Mouse (Mus musculus): Measurements from ENCODE around the gene Gm20604. TPM values are rescaled to one million over a fixed set of nuclear protein-coding genes. Genes with fewer than 3 reads are reported as not detected.

Gm20604 gene
- polyA plus RNA-seq, 1 experiment from 2014 or later, result 34.1 TPM

DNA sequence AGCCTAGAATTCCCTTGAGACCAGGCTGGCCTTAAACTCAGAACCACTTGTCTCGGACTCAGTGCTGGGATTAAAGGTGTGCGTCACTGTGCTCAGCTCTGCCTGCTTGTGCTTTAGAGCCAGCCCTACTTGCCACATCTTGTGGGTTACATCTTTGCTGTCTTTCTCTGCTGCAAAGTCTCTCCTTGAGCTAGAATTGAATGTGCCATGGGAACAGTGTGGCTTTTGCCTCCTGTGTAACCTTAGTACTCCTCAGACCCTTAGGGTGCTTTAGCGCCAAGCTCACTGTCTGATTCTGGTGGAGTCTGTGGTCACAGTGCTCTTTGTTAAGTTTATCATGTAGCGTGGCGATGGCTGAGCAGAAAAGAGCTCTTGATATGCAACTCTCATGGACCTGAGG, 14.2 kb upstream of the Gm20604 start:
- Histone ChIP-seq H3K4me2 (replicated peaks; ENCODE audit: low read depth, low read length) (no peak overlapping the region), H3K9ac (ENCODE audit: low read depth, low read length) (no peak overlapping the region), H3K27ac (ENCODE audit: low read depth, low read length) (no peak overlapping the region), H3K4me1 (replicated peaks; ENCODE audit: control insufficient read depth, insufficient read depth, low read length) (no peaks in the 10 kb centered on the region), H3K9me3 (ENCODE audit: control insufficient read depth, low read length) (no peaks in the 10 kb centered on the region), H3K4me3 (ENCODE audit: low read depth, low read length) (no peak overlapping the region), H3K36me3 (ENCODE audit: control insufficient read depth, insufficient read depth, low read length) (peaks cover 14% of the 10 kb centered on the region), H3K27me3 (ENCODE audit: control insufficient read depth, insufficient read depth, low read length) (no peaks in the 10 kb centered on the region)
- 95% methylated on average over 5 of the region's 5 CpGs for WGBS
- ATAC-seq (ENCODE audit: low FRiP score) (no peak), DNase-seq (ENCODE audit: low spot score) (no peak)

- Histone ChIP-seq H3K4me2 (replicated peaks; ENCODE audit: low read depth, low read length) (no peak overlapping the region), H3K9ac (ENCODE audit: low read depth, low read length) (no peak overlapping the region), H3K4me1 (replicated peaks; ENCODE audit: control insufficient read depth, insufficient read depth, low read length) (no peaks in the 10 kb centered on the region), H3K4me3 (ENCODE audit: low read depth, low read length) (no peak overlapping the region), H3K27ac (ENCODE audit: low read depth, low read length) (no peak overlapping the region), H3K9me3 (ENCODE audit: control insufficient read depth, low read length) (no peaks in the 10 kb centered on the region), H3K27me3 (ENCODE audit: control insufficient read depth, insufficient read depth, low read length) (no peaks in the 10 kb centered on the region), H3K36me3 (ENCODE audit: control insufficient read depth, insufficient read depth, low read length) (peaks cover 14% of the 10 kb centered on the region)
- ATAC-seq (ENCODE audit: low FRiP score) (no peak), DNase-seq (ENCODE audit: low spot score) (no peak)
- WGBS, result 96% methylated on average over 8 of the region's 8 CpGs
Measured at GRCm38 (mm10) chr12:102771601-102772000, 13.1 kb upstream of the Gm20604 start.

- H3K4me2 ChIP-seq (replicated peaks; ENCODE audit: low read depth, low read length), result no peak overlapping the region
- no peaks in the 10 kb centered on the region for H3K4me1 ChIP-seq (replicated peaks; ENCODE audit: control insufficient read depth, insufficient read depth, low read length)
- ATAC-seq (ENCODE audit: low FRiP score), result no peak
- DNase-seq (ENCODE audit: low spot score), result no peak
- H3K36me3 ChIP-seq (ENCODE audit: control insufficient read depth, insufficient read depth, low read length), result peaks cover 12% of the 10 kb centered on the region
- H3K27ac ChIP-seq (ENCODE audit: low read depth, low read length), result no peak overlapping the region
- H3K9me3 ChIP-seq (ENCODE audit: control insufficient read depth, low read length), result no peaks in the 10 kb centered on the region
- no peak overlapping the region for H3K4me3 ChIP-seq (ENCODE audit: low read depth, low read length)
- H3K9ac ChIP-seq (ENCODE audit: low read depth, low read length), result no peak overlapping the region
- H3K27me3 ChIP-seq (ENCODE audit: control insufficient read depth, insufficient read depth, low read length), result no peaks in the 10 kb centered on the region
- 94% methylated on average over 4 of the region's 4 CpGs for WGBS
Measured at GRCm38 (mm10) chr12:102769000-102769399, 10.5 kb upstream of the Gm20604 start.

DNA sequence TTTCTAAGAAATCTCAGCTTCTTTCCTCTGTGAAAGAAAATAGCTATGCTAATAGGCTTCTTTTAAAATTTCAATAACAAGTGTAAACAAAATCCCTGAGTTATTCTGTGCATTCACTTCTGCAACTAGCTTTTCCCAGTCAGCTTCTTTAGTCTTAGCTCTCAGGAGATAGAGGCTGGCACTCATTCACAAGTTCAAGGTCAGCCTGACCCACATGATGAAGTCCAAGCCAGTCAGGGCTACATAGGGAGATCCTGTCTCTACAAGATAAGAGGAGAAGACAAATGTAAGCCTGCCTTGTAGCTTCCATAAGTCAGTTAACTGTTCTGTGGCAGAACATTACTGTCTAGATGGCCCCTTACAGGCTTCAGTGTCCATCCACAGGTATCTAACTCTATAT, 5.2 kb upstream of the Gm20604 start:
- H3K9me3 ChIP-seq (ENCODE audit: control insufficient read depth, low read length), result no peaks in the 10 kb centered on the region
- H3K27ac ChIP-seq (ENCODE audit: low read depth, low read length), result no peak overlapping the region
- peaks cover 5% of the 10 kb centered on the region for H3K36me3 ChIP-seq (ENCODE audit: control insufficient read depth, insufficient read depth, low read length)
- H3K4me2 ChIP-seq (replicated peaks; ENCODE audit: low read depth, low read length), result no peak overlapping the region
- no peak overlapping the region for H3K4me3 ChIP-seq (ENCODE audit: low read depth, low read length)
- no peaks in the 10 kb centered on the region for H3K27me3 ChIP-seq (ENCODE audit: control insufficient read depth, insufficient read depth, low read length)
- DNase-seq (ENCODE audit: low spot score) (no peak), ATAC-seq (ENCODE audit: low FRiP score) (no peak)
- H3K4me1 ChIP-seq (replicated peaks; ENCODE audit: control insufficient read depth, insufficient read depth, low read length), result peaks cover 2% of the 10 kb centered on the region
- no peak overlapping the region for H3K9ac ChIP-seq (ENCODE audit: low read depth, low read length)

DNA sequence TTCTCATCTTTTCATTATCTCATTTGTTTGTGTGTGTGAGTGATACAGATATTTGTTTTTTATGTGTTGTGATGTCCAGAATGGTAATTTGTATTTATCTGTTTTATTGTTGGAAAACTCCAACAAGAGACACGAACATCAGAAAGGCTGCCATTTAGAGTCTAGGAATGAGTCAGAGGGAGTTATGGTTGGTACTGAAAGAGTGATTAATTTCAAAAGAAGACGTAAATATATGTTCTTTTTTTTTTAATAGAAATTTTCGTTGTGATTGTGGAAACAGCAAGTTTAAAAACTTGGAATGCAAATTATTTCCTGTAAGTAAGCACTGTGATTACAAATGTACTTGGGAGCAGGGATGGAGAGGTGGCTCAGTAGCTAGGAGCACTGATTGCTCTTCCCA, 3.2 kb upstream of the Gm20604 start:
- peaks cover 6% of the 10 kb centered on the region for H3K4me1 ChIP-seq (replicated peaks; ENCODE audit: control insufficient read depth, insufficient read depth, low read length)
- no peak overlapping the region for H3K4me2 ChIP-seq (replicated peaks; ENCODE audit: low read depth, low read length)
- H3K9ac ChIP-seq (ENCODE audit: low read depth, low read length), result no peak overlapping the region
- no peaks in the 10 kb centered on the region for H3K27me3 ChIP-seq (ENCODE audit: control insufficient read depth, insufficient read depth, low read length)
- no peak overlapping the region for H3K4me3 ChIP-seq (ENCODE audit: low read depth, low read length)
- no peaks in the 10 kb centered on the region; the same call in 1 of the 2 replicates for H3K36me3 ChIP-seq (ENCODE audit: control insufficient read depth, insufficient read depth, low read length)
- no peak overlapping the region for H3K27ac ChIP-seq (ENCODE audit: low read depth, low read length)
- DNase-seq (ENCODE audit: low spot score), result no peak
- 91% methylated on average over 3 of the region's 3 CpGs for WGBS
- ATAC-seq (ENCODE audit: low FRiP score), result no peak
- no peaks in the 10 kb centered on the region for H3K9me3 ChIP-seq (ENCODE audit: control insufficient read depth, low read length)

DNA sequence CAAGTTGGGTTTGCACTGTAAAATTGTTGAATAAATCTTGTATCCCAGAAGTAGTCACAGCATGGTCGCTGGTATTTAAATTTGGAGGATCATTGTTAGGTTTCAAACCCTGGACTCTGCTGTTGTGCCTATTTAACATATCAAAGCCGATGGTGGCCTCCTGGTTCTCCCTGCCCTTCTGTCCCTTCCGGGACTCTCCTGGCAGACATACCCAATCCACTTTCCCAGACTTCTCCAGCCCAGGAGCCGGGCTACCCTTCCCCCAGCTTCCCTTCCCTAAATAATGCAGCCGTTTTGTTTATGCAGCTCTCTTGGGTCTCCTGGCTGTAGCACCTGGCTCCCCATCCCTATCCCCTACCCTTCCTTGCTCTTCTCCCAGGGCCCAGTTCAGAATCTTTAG, 464 bp upstream of the Gm20604 start:
- Histone ChIP-seq H3K4me1 (replicated peaks; ENCODE audit: control insufficient read depth, insufficient read depth, low read length) (peaks cover 6% of the 10 kb centered on the region), H3K36me3 (ENCODE audit: control insufficient read depth, insufficient read depth, low read length) (no peaks in the 10 kb centered on the region; the same call in 1 of the 2 replicates), H3K27me3 (ENCODE audit: control insufficient read depth, insufficient read depth, low read length) (no peaks in the 10 kb centered on the region), H3K9ac (ENCODE audit: low read depth, low read length) (peak overlapping the region; percentile 85), H3K4me2 (replicated peaks; ENCODE audit: low read depth, low read length) (peak overlapping the region; percentile 85), H3K9me3 (ENCODE audit: control insufficient read depth, low read length) (no peaks in the 10 kb centered on the region), H3K27ac (ENCODE audit: low read depth, low read length) (no peak overlapping the region), H3K4me3 (ENCODE audit: low read depth, low read length) (peak overlapping the region; percentile 61)
- WGBS, result 0% methylated on average over 5 of the region's 5 CpGs
- DNase-seq (ENCODE audit: low spot score) (peak; percentile 17), ATAC-seq (ENCODE audit: low FRiP score) (no peak)

DNA sequence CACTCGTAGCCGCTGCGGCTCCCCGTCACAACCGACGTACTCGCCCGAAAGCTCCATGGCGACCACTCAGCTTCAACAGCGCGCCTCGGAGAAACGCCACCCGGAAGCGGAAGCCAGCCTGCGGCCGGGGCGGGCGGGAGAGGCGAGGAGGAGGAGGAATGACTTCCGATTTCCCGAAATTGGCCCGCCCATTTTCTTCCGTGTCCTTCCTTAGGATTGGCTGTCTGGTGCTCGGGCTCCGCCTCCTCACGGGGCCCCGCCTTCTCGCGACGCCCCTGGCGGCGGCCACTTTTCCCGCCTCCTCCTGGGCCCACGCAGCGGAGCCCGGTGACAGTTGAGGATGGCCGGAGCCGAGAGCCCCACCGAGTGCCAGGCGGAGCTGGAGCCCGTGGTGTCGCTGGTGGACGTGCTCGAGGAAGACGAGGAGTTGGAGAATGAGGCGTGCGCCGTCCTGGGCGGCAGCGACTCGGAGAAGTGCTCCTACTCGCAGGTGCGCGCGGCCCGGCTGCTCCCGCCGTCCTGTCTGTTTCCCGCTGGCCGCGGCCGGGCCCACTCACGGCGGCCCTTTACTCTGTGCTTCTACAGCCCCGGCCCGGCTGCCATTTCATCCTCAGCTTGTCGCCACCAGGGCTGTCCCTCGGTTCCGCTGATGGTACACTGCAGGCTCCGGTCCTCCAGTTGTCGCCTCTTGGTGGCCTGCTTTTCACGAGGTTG, 626 bp downstream of the Gm20604 start, which contains the start of the genes Gm28051, Gon7 and Ubr7:
Gene Gm28051, minus strand, starts transcription at position 77 of the 714 bp plus-strand sequence.
Gene Gon7, minus strand, starts transcription at position 115 of the 714 bp plus-strand sequence.
Gene Ubr7, plus strand, starts transcription at position 279 of the 714 bp plus-strand sequence.
- Histone ChIP-seq H3K27me3 (ENCODE audit: control insufficient read depth, insufficient read depth, low read length) (no peaks in the 10 kb centered on the region), H3K9ac (ENCODE audit: low read depth, low read length) (peak within 1 kb of the TSS; percentile 85), H3K4me2 (replicated peaks; ENCODE audit: low read depth, low read length) (peak within 1 kb of the TSS; percentile 85), H3K4me1 (replicated peaks; ENCODE audit: control insufficient read depth, insufficient read depth, low read length) (peaks cover 6% of the 10 kb centered on the region), H3K4me3 (ENCODE audit: low read depth, low read length) (peak within 1 kb of the TSS; percentile 61), H3K27ac (ENCODE audit: low read depth, low read length) (peak within 1 kb of the TSS; percentile 74), H3K9me3 (ENCODE audit: control insufficient read depth, low read length) (no peaks in the 10 kb centered on the region), H3K36me3 (ENCODE audit: control insufficient read depth, insufficient read depth, low read length) (no peaks in the 10 kb centered on the region; the same call in 1 of the 2 replicates)
- DNase-seq (ENCODE audit: low spot score) (peak; percentile 97), ATAC-seq (ENCODE audit: low FRiP score) (peak; percentile 95)
- under 1% methylated on average over 73 of the region's 73 CpGs for WGBS

DNA sequence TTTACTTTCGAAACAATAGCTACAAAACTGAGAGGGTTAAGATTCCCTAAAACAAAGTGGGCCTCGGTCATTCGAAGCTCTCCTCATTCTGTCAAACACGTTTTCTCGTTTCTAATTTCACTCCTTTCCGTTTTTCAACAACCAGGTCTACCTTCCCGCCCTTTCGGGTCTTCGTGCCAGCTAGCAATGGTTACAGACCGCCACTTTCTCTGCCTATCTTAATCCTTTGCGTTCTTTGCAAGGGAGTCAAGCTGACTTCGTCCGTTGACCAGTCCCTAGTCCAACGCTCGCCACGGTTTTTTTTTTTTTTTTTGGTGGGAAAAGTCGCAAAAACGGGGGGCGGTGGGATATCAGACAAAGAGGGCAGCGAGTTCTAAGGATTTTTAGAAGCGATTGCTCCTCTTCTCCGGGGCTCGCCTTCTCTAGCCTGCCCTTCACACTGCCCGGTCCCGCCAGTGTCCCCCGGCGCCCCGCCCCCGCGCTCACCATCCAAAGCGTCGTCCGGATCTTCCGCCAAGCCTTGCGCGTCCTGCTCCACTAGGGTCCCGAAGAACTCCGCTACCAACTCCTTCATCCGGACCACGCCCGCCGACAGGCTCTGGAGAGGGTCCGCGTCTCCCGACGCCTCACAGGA, 1.3 kb downstream of the Gm20604 start:
- peak; percentile 87 for ATAC-seq (ENCODE audit: low FRiP score)
- Histone ChIP-seq H3K4me2 (replicated peaks; ENCODE audit: low read depth, low read length) (peak overlapping the region; percentile 85), H3K36me3 (ENCODE audit: control insufficient read depth, insufficient read depth, low read length) (no peaks in the 10 kb centered on the region), H3K4me3 (ENCODE audit: low read depth, low read length) (peak overlapping the region; percentile 61), H3K4me1 (replicated peaks; ENCODE audit: control insufficient read depth, insufficient read depth, low read length) (peaks cover 6% of the 10 kb centered on the region), H3K27ac (ENCODE audit: low read depth, low read length) (peak overlapping the region; percentile 74), H3K27me3 (ENCODE audit: control insufficient read depth, insufficient read depth, low read length) (no peaks in the 10 kb centered on the region), H3K9ac (ENCODE audit: low read depth, low read length) (peak overlapping the region; percentile 85), H3K9me3 (ENCODE audit: control insufficient read depth, low read length) (no peaks in the 10 kb centered on the region)
- no peak for DNase-seq (ENCODE audit: low spot score)
- WGBS, result 2% methylated on average over 46 of the region's 46 CpGs

Measured in hindbrain, embryonic 11.5 days (tissue).